Mouse (Mus musculus): ENCODE results near the gene Tgfb3. TPM values are rescaled to one million over a fixed set of nuclear protein-coding genes. Genes with fewer than 3 reads are reported as not detected.

Gene Tgfb3
- polyA plus RNA-seq, 1 experiment from 2014 or later, result 14.7 TPM

DNA sequence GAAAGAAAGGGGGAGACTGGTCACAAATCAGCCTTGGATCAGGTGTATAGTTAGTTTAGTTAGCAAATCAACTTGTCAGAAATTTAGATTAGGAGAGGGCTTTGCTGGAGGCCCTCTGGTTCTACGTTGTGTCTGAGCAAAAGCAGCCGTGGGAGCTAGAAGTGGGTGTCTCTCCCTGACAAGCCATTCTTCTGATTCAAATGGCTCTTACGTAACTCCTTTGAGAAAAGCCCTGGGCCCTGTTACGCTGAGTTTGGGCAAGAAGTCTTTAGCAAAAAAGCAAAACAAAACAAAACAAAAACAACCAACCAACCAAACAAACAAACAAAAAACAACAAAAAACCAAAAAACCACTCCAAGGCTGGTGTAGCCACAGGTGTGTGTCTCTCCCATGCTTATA lies 11.9 kb upstream of the Tgfb3 start:
- ATAC-seq (replicated peaks; ENCODE audit: low FRiP score), result no peak
- Histone ChIP-seq H3K9me3 (ENCODE audit: control insufficient read depth, low read length) (no peaks in the 10 kb centered on the region), H3K4me2 (no peak overlapping the region), H3K27ac (ENCODE audit: low read depth, low read length) (no peak overlapping the region), H3K4me1 (replicated peaks; ENCODE audit: control insufficient read depth, insufficient read depth, low read length) (no peaks in the 10 kb centered on the region), H3K9ac (ENCODE audit: low read depth, low read length) (no peak overlapping the region), H3K36me3 (ENCODE audit: control insufficient read depth, insufficient read depth, low read length) (no peaks in the 10 kb centered on the region), H3K4me3 (ENCODE audit: low read depth, low read length) (no peak overlapping the region), H3K27me3 (replicated peaks; ENCODE audit: control insufficient read depth, insufficient read depth, low read length) (no peaks in the 10 kb centered on the region)
- DNase-seq (ENCODE audit: low spot score), result no peak
- WGBS, result 75% methylated on average over 4 of the region's 4 CpGs

DNA sequence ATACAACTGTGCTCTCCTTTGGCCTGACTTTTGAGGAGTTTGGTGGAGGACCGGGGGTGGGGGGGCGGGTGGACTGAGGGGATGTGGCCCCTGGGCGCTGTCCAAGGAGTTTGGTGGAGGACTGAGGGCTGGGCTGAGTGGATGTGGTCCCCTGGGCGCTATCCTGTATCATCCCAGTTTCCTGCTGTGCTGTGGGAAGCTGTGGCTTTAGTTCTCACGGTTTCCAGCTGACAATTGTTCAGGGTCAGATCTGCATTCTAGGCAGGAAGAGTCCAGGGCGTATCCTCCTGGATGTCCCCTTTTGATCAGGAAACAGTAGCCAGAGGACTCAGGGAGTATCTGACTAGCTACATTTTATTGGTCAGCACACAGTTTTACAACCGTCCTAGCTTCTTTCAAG lies 9.2 kb upstream of the Tgfb3 start:
- Histone ChIP-seq H3K9ac (ENCODE audit: low read depth, low read length) (no peak overlapping the region), H3K4me3 (ENCODE audit: low read depth, low read length) (no peak overlapping the region), H3K4me2 (no peak overlapping the region), H3K36me3 (ENCODE audit: control insufficient read depth, insufficient read depth, low read length) (no peaks in the 10 kb centered on the region), H3K9me3 (ENCODE audit: control insufficient read depth, low read length) (no peaks in the 10 kb centered on the region), H3K27ac (ENCODE audit: low read depth, low read length) (no peak overlapping the region), H3K27me3 (replicated peaks; ENCODE audit: control insufficient read depth, insufficient read depth, low read length) (0 out of 2 replicates have a peak, but pooled peaks cover under 1% of the 10 kb centered on the region), H3K4me1 (replicated peaks; ENCODE audit: control insufficient read depth, insufficient read depth, low read length) (0 out of 2 replicates have a peak, but pooled peaks cover under 1% of the 10 kb centered on the region)
- 51% methylated on average over 7 of the region's 7 CpGs for WGBS
- ATAC-seq (replicated peaks; ENCODE audit: low FRiP score), result no peak
- no peak for DNase-seq (ENCODE audit: low spot score)

GRCm38 (mm10) chr12:86086550-86086949 lies 7.7 kb upstream of the Tgfb3 start:
- Histone ChIP-seq H3K9me3 (ENCODE audit: control insufficient read depth, low read length) (no peaks in the 10 kb centered on the region), H3K4me1 (replicated peaks; ENCODE audit: control insufficient read depth, insufficient read depth, low read length) (0 out of 2 replicates have a peak, but pooled peaks cover 3% of the 10 kb centered on the region), H3K27me3 (replicated peaks; ENCODE audit: control insufficient read depth, insufficient read depth, low read length) (peaks cover 8% of the 10 kb centered on the region; the same call in 1 of the 2 replicates), H3K9ac (ENCODE audit: low read depth, low read length) (no peak overlapping the region), H3K4me2 (no peak overlapping the region), H3K27ac (ENCODE audit: low read depth, low read length) (no peak overlapping the region), H3K4me3 (ENCODE audit: low read depth, low read length) (no peak overlapping the region), H3K36me3 (ENCODE audit: control insufficient read depth, insufficient read depth, low read length) (no peaks in the 10 kb centered on the region)
- WGBS, result 68% methylated on average over 8 of the region's 8 CpGs
- ATAC-seq (replicated peaks; ENCODE audit: low FRiP score), result no peak
- DNase-seq (ENCODE audit: low spot score), result no peak

DNA sequence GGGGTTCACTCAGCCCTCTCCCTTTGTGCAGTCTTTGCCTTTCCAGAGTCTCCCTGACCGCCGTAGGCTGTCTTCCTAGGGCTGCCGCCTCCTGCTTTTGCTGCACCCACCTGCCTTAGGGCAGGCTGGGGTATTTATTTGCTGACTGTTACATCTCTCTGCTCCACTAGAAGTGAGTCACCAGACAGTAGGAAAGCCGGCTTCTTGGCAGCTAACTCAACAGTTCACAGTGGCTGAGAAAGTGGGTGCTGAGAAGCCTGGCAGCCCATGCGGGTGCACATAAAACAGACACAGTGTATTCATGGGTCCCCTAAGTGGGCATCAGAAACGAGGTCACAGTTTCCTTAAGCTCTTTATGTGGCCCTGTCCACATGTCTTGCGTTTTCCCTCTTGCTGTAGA lies 7.0 kb upstream of the Tgfb3 start:
- 84% methylated on average over 7 of the region's 7 CpGs for WGBS
- Histone ChIP-seq H3K36me3 (ENCODE audit: control insufficient read depth, insufficient read depth, low read length) (no peaks in the 10 kb centered on the region), H3K9ac (ENCODE audit: low read depth, low read length) (no peak overlapping the region), H3K4me2 (no peak overlapping the region), H3K4me3 (ENCODE audit: low read depth, low read length) (no peak overlapping the region), H3K27ac (ENCODE audit: low read depth, low read length) (no peak overlapping the region), H3K27me3 (replicated peaks; ENCODE audit: control insufficient read depth, insufficient read depth, low read length) (peaks cover 11% of the 10 kb centered on the region; the same call in 1 of the 2 replicates), H3K9me3 (ENCODE audit: control insufficient read depth, low read length) (no peaks in the 10 kb centered on the region), H3K4me1 (replicated peaks; ENCODE audit: control insufficient read depth, insufficient read depth, low read length) (0 out of 2 replicates have a peak, but pooled peaks cover 3% of the 10 kb centered on the region)
- ATAC-seq (replicated peaks; ENCODE audit: low FRiP score) (no peak), DNase-seq (ENCODE audit: low spot score) (no peak)

DNA sequence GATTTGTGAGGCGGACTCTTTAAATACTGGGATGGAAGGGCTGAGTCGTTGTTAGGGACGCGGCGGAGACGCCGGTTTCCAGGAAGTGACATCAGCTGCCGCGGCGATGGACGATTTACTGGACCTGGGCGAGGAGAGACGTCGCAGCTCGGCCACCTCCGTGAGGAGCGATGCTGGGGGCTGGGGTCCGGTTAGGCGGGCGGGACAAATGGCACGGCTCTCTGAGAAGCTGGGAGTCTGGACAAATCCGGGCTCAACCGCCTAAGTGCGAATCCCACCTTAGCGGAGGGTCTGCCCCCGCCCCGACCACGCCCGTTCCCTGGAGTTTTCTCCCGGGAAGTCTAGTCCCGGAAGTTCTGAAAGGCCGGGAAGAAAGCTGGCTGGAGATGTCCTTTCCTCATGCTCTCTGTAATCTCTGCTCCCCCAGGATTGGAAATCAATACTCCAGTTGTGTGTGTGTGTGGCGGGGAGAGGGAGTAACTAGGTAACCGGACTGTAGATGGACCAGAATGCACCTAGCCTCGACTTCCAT lies 3.7 kb upstream of the Tgfb3 start, which contains the start of gene Ift43:
Ift43 (plus strand) TSS at position 61 of the 532 bp plus-strand sequence.
- Histone ChIP-seq H3K9ac (ENCODE audit: low read depth, low read length) (peak within 1 kb of the TSS; percentile 44; the same call in 1 of the 2 replicates), H3K4me2 (peak within 1 kb of the TSS; percentile 77), H3K27me3 (replicated peaks; ENCODE audit: control insufficient read depth, insufficient read depth, low read length) (peaks cover 20% of the 10 kb centered on the region), H3K9me3 (ENCODE audit: control insufficient read depth, low read length) (no peaks in the 10 kb centered on the region), H3K4me1 (replicated peaks; ENCODE audit: control insufficient read depth, insufficient read depth, low read length) (peaks cover 6% of the 10 kb centered on the region; the same call in 1 of the 2 replicates), H3K4me3 (ENCODE audit: low read depth, low read length) (peak within 1 kb of the TSS; percentile 66), H3K27ac (ENCODE audit: low read depth, low read length) (no peak within 1 kb of the TSS), H3K36me3 (ENCODE audit: control insufficient read depth, insufficient read depth, low read length) (no peaks in the 10 kb centered on the region)
- 2% methylated on average over 35 of the region's 35 CpGs for WGBS
- ATAC-seq (replicated peaks; ENCODE audit: low FRiP score) (0 out of 2 replicates have a peak, but pooled peaks have one; percentile 37), DNase-seq (ENCODE audit: low spot score) (peak; percentile 79)

GRCm38 (mm10) chr12:86079202-86079667 lies 394 bp upstream of the Tgfb3 start:
- peak overlapping the region; percentile 82 for H3K4me2 ChIP-seq
- DNase-seq (ENCODE audit: low spot score) (peak; percentile 84), ATAC-seq (replicated peaks; ENCODE audit: low FRiP score) (peak; percentile 72)
- peak overlapping the region; percentile 30 for H3K27ac ChIP-seq (ENCODE audit: low read depth, low read length)
- 1% methylated on average over 31 of the region's 31 CpGs for WGBS
- H3K9me3 ChIP-seq (ENCODE audit: control insufficient read depth, low read length), result no peaks in the 10 kb centered on the region
- peaks cover 37% of the 10 kb centered on the region for H3K27me3 ChIP-seq (replicated peaks; ENCODE audit: control insufficient read depth, insufficient read depth, low read length)
- H3K4me3 ChIP-seq (ENCODE audit: low read depth, low read length), result peak overlapping the region; percentile 59
- peaks cover 6% of the 10 kb centered on the region; the same call in 1 of the 2 replicates for H3K4me1 ChIP-seq (replicated peaks; ENCODE audit: control insufficient read depth, insufficient read depth, low read length)
- H3K9ac ChIP-seq (ENCODE audit: low read depth, low read length), result peak overlapping the region; percentile 59
- no peaks in the 10 kb centered on the region for H3K36me3 ChIP-seq (ENCODE audit: control insufficient read depth, insufficient read depth, low read length)

DNA sequence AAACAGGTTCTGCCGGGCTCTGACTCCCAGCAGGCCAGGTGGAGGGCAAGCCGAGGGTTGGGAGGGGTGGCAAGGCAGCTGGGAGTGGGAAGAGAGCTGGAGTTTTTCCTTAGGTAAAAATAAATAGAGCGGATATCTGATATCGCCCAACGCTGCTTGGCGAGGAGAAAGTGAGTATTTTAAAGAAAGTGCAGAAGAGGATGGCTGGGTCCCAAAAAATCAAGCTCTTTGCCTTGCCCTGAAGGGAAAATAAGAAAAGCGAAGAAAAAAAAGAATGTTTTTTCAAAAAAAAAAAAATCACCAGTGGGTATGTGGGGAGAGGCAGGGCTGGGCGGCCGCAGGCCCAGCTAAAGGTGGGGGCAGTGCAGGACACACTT lies 677 bp downstream of the Tgfb3 start:
- WGBS, result 40% methylated on average over 9 of the region's 9 CpGs

DNA sequence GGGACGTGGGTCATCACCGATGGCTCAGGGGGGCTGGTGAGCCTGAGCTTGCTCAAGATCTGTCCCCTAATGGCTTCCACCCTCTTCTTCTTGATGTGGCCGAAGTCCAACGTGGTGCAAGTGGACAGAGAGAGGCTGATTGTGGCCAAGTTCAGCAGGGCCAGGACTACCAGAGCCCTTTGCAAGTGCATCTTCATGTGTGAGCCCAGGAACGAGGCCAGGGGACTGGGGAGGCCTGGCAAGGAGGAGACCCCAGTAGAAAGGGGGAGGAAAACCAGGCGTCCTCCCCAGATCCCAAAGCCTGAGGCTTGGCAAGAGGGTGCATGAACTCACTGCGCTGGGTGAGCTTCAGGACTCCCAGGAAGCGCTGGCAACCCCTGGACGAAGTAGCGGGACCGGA lies 1.1 kb downstream of the Tgfb3 start:
- ATAC-seq (replicated peaks; ENCODE audit: low FRiP score) (no peak), DNase-seq (ENCODE audit: low spot score) (no peak)
- Histone ChIP-seq H3K36me3 (ENCODE audit: control insufficient read depth, insufficient read depth, low read length) (no peaks in the 10 kb centered on the region), H3K27me3 (replicated peaks; ENCODE audit: control insufficient read depth, insufficient read depth, low read length) (peaks cover 35% of the 10 kb centered on the region), H3K4me2 (peak overlapping the region; percentile 82), H3K9ac (ENCODE audit: low read depth, low read length) (peak overlapping the region; percentile 50), H3K27ac (ENCODE audit: low read depth, low read length) (no peak overlapping the region), H3K4me3 (ENCODE audit: low read depth, low read length) (peak overlapping the region; percentile 59), H3K4me1 (replicated peaks; ENCODE audit: control insufficient read depth, insufficient read depth, low read length) (peaks cover 3% of the 10 kb centered on the region; the same call in 1 of the 2 replicates), H3K9me3 (ENCODE audit: control insufficient read depth, low read length) (no peaks in the 10 kb centered on the region)
- 38% methylated on average over 11 of the region's 11 CpGs for WGBS

More for the DNA sequence above, 677 bp downstream of the Tgfb3 start:
- H3K36me3 ChIP-seq (ENCODE audit: control insufficient read depth, insufficient read depth, low read length), result no peaks in the 10 kb centered on the region
- DNase-seq (ENCODE audit: low spot score), result no peak
- H3K4me3 ChIP-seq (ENCODE audit: low read depth, low read length), result peak overlapping the region; percentile 59
- H3K4me2 ChIP-seq, result peak overlapping the region; percentile 82
- ATAC-seq (replicated peaks; ENCODE audit: low FRiP score), result no peak
- peaks cover 6% of the 10 kb centered on the region; the same call in 1 of the 2 replicates for H3K4me1 ChIP-seq (replicated peaks; ENCODE audit: control insufficient read depth, insufficient read depth, low read length)
- H3K27me3 ChIP-seq (replicated peaks; ENCODE audit: control insufficient read depth, insufficient read depth, low read length), result peaks cover 37% of the 10 kb centered on the region
- H3K9ac ChIP-seq (ENCODE audit: low read depth, low read length), result peak overlapping the region; percentile 59; the same call in 1 of the 2 replicates
- no peaks in the 10 kb centered on the region for H3K9me3 ChIP-seq (ENCODE audit: control insufficient read depth, low read length)
- peak overlapping the region; percentile 48; the same call in 1 of the 2 replicates for H3K27ac ChIP-seq (ENCODE audit: low read depth, low read length)

DNA sequence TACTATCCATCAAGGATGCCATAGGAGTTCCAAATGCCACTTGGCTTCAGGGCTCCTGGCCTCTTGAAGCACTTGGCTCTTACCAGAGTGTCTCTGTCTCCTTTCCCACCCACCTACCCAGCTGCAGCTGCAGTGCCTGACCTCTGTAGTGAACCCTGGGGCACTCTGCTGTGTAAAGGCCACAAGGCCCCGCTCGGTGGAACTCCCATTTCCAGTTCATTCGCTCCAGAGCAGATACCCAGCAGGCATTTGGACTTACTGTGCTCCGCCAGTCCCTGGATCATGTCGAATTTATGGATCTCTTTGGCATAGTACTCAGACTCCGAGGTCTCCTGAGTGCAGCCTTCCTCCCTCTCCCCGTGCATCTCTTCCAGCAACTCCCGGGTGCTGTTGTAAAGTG lies 1.5 kb downstream of the Tgfb3 start:
- Histone ChIP-seq H3K9ac (ENCODE audit: low read depth, low read length) (peak overlapping the region; percentile 40; the same call in 1 of the 2 replicates), H3K36me3 (ENCODE audit: control insufficient read depth, insufficient read depth, low read length) (no peaks in the 10 kb centered on the region), H3K4me1 (replicated peaks; ENCODE audit: control insufficient read depth, insufficient read depth, low read length) (peaks cover 3% of the 10 kb centered on the region; the same call in 1 of the 2 replicates)

More for the DNA sequence above, 1.5 kb downstream of the Tgfb3 start:
- Histone ChIP-seq H3K4me2 (peak overlapping the region; percentile 82), H3K9me3 (ENCODE audit: control insufficient read depth, low read length) (no peaks in the 10 kb centered on the region), H3K4me3 (ENCODE audit: low read depth, low read length) (peak overlapping the region; percentile 59), H3K27ac (ENCODE audit: low read depth, low read length) (no peak overlapping the region), H3K27me3 (replicated peaks; ENCODE audit: control insufficient read depth, insufficient read depth, low read length) (peaks cover 31% of the 10 kb centered on the region)
- DNase-seq (ENCODE audit: low spot score) (peak; percentile 37), ATAC-seq (replicated peaks; ENCODE audit: low FRiP score) (no peak)
- 51% methylated on average over 8 of the region's 8 CpGs for WGBS

All from liver, embryonic 11.5 days (tissue).